Mouse (Mus musculus): ENCODE results near the gene Cdkn2aip. TPM values are rescaled to one million over a fixed set of nuclear protein-coding genes. Genes with fewer than 3 reads are reported as not detected.
A peak's percentile ranks its signal among the peaks of the same experiment; 100 is the strongest.

Gene Cdkn2aip
- 45.7 and 46.3 TPM in 2 replicates for polyA plus RNA-seq (2014; fragmentation: Nextera tagmentation; extraction: Ambion mirVana)

DNA sequence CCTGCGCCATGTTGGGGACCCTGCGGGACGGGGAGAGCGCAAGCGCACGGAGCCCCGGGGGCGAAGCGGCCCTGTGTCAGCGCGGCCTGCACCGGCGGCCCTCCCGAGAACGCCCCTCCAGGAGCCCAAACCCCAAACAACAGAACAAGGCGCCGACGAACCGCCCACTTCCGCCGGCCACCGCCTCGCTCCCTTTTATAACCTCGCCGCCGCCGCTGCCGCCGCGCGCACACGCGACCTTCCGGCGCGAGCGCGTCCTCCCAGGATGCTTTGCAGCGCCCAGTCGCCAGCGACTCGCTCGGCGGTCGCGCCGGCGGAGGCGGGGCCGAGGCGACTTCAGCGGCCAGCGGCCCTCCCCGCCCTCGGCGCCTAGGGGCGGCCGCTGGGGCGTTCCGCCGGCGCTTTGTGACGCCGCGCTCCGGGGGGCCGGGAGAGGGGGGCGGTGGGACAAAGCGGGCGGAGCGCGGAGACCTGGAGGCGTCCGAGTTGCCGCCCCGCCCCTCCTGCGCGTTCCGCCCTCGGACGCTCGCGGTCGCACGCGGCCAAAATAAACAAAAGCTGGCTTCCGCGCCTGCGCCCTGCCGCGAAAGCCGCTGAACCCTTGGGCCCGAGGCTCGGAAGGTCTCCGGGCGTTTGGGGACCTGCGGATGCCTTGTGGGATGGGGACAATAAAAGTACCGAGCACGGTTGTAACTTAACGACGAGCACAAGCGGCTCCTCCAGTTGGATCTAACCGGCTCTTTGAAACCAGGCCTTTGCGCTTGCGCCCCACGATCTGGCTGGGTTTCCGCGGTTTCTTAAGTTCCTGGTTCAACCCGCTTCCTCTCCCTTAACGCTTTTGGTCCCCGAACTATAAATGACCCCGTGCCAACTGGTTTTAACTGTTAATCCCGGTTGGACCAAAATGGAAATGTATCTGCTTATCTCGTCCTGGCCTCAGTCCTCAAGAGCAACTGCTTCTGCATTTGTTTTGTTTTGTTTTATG is at the start of gene Cdkn2aip:
TSS of gene Cdkn2aip (minus strand) at position 172 of the 985 bp plus-strand sequence.
- Histone ChIP-seq H3K4me3 (ENCODE audit: low read depth, low read length) (peak within 1 kb of the TSS; percentile 96), H3K9ac (ENCODE audit: low read length) (peak within 1 kb of the TSS; percentile 91), H3K4me2 (ENCODE audit: low read depth, low read length, severe bottlenecking) (peak within 1 kb of the TSS; percentile 68), H3K27me3 (ENCODE audit: control insufficient read depth, insufficient read depth, low read length) (no peaks in the 10 kb centered on the region), H3K9me3 (ENCODE audit: control insufficient read depth, low read length) (no peaks in the 10 kb centered on the region), H3K27ac (ENCODE audit: low read depth, low read length) (peak within 1 kb of the TSS; percentile 95), H3K4me1 (replicated peaks; ENCODE audit: control insufficient read depth, insufficient read depth, low read length) (0 out of 2 replicates have a peak, but pooled peaks cover 2% of the 10 kb centered on the region), H3K36me3 (ENCODE audit: control insufficient read depth, insufficient read depth, low read length) (peaks cover 5% of the 10 kb centered on the region; the same call in 1 of the 2 replicates)
- DNase-seq (ENCODE audit: low spot score): peak; percentile 98
- ATAC-seq (replicated peaks; ENCODE audit: low FRiP score): peak; percentile 91
- WGBS: under 1% methylated on average over 79 of the region's 114 CpGs

DNA sequence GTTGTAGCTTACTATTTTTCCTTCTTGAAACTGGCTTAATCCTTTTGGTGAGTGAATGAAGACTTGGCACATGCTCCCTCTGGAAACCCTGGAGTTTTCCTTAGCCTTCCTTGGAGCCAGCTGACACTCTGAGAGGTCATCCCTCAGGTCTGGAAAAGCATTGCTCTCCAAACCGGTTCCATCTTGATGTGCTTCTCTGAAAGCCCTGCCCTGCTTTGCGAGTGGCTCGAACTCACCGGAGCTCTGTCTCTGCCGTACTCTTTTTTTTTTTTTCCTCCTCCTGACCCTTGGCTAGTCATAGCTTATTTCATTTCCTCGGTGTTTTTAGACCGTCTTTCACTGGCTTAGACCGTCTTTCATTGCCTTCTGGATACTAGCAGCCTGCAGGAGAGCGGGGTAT is 49.5 kb upstream of the Cdkn2aip start:
- no peaks in the 10 kb centered on the region for H3K4me1 ChIP-seq (replicated peaks; ENCODE audit: control insufficient read depth, insufficient read depth, low read length)
- H3K4me3 ChIP-seq (ENCODE audit: low read depth, low read length): no peak overlapping the region
- WGBS: 65% methylated on average over 9 of the region's 9 CpGs
- no peaks in the 10 kb centered on the region for H3K9me3 ChIP-seq (ENCODE audit: control insufficient read depth, low read length)
- no peak overlapping the region for H3K9ac ChIP-seq (ENCODE audit: low read length)
- no peak overlapping the region for H3K4me2 ChIP-seq (ENCODE audit: low read depth, low read length, severe bottlenecking)
- H3K27me3 ChIP-seq (ENCODE audit: control insufficient read depth, insufficient read depth, low read length): no peaks in the 10 kb centered on the region
- no peak for DNase-seq (ENCODE audit: low spot score)
- ATAC-seq (replicated peaks; ENCODE audit: low FRiP score): no peak
- H3K36me3 ChIP-seq (ENCODE audit: control insufficient read depth, insufficient read depth, low read length): no peaks in the 10 kb centered on the region
- H3K27ac ChIP-seq (ENCODE audit: low read depth, low read length): no peak overlapping the region

DNA sequence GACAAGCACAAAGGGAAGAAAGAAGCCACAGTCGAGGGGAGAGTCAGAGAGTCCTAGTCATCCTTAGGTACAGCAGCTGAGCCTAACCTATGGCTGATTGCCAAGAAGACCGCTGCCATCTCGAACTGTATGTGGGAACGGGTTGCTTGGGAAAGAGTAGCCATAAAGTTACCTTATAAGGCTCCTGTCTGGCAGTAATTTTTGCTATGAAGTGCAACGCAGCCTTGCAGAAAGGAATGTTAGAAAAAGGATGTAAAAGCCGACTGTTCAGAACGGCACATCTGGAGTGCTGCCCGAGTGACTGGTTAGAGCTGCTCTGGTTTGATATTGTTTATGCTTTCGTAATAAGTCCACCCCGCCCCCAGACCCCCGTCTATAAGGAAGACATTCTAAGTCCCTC is 47.0 kb upstream of the Cdkn2aip start:
- 73% methylated on average over 11 of the region's 11 CpGs for WGBS

DNA sequence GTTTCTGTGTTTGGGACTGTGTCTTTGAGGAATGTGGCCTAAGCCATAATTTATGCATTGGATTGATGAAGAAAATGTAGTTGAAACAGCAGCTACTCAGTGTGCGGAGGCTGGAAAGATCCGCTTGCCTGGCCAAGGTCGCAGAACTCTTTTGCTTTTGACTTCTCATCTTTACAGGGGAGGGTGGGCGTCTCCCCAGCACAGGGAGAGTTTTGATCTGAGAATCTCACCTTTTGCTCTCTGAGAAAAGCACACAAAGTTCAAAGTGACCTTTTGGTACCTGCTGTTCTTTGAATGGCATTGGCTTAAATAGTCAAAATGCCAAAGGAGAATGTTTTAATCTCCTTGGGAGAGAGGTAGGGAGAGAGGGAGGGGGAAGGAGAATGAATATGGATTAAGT is 46.5 kb upstream of the Cdkn2aip start:
- no peak overlapping the region for H3K4me2 ChIP-seq (ENCODE audit: low read depth, low read length, severe bottlenecking)
- no peak overlapping the region for H3K27ac ChIP-seq (ENCODE audit: low read depth, low read length)
- no peaks in the 10 kb centered on the region for H3K4me1 ChIP-seq (replicated peaks; ENCODE audit: control insufficient read depth, insufficient read depth, low read length)
- H3K9me3 ChIP-seq (ENCODE audit: control insufficient read depth, low read length): no peaks in the 10 kb centered on the region
- H3K9ac ChIP-seq (ENCODE audit: low read length): no peak overlapping the region
- DNase-seq (ENCODE audit: low spot score) (no peak), ATAC-seq (replicated peaks; ENCODE audit: low FRiP score) (no peak)
- H3K27me3 ChIP-seq (ENCODE audit: control insufficient read depth, insufficient read depth, low read length): no peaks in the 10 kb centered on the region
- no peaks in the 10 kb centered on the region for H3K36me3 ChIP-seq (ENCODE audit: control insufficient read depth, insufficient read depth, low read length)
- H3K4me3 ChIP-seq (ENCODE audit: low read depth, low read length): no peak overlapping the region
- 52% methylated on average over 4 of the region's 4 CpGs for WGBS

More for the DNA sequence above, 47.0 kb upstream of the Cdkn2aip start:
- DNase-seq (ENCODE audit: low spot score) (no peak), ATAC-seq (replicated peaks; ENCODE audit: low FRiP score) (no peak)
- Histone ChIP-seq H3K4me1 (replicated peaks; ENCODE audit: control insufficient read depth, insufficient read depth, low read length) (no peaks in the 10 kb centered on the region), H3K9ac (ENCODE audit: low read length) (no peak overlapping the region), H3K27ac (ENCODE audit: low read depth, low read length) (no peak overlapping the region), H3K27me3 (ENCODE audit: control insufficient read depth, insufficient read depth, low read length) (no peaks in the 10 kb centered on the region), H3K4me2 (ENCODE audit: low read depth, low read length, severe bottlenecking) (no peak overlapping the region), H3K9me3 (ENCODE audit: control insufficient read depth, low read length) (no peaks in the 10 kb centered on the region), H3K4me3 (ENCODE audit: low read depth, low read length) (no peak overlapping the region), H3K36me3 (ENCODE audit: control insufficient read depth, insufficient read depth, low read length) (no peaks in the 10 kb centered on the region)

DNA sequence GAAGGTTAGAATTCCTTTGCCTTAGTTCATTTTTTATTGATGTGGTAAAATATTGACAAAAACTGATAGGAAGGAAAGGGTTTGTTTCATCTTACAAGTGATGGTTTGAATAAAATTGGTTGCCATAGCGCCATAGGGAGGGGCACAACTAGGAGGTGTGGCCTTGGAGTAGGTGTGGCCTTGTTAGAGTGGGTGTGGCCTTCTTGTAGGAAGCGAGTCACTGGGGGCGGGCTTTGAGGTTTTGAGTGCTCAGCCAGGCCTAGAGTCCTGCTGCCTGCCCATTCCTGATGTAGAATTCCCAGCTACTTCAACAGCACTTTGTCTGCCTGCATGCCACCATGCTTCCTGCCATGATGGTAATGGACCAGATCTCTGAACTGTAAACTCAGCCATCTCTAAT is 39.4 kb upstream of the Cdkn2aip start:
- no peak overlapping the region for H3K4me2 ChIP-seq (ENCODE audit: low read depth, low read length, severe bottlenecking)
- H3K27me3 ChIP-seq (ENCODE audit: control insufficient read depth, insufficient read depth, low read length): no peaks in the 10 kb centered on the region
- no peak overlapping the region for H3K27ac ChIP-seq (ENCODE audit: low read depth, low read length)
- no peaks in the 10 kb centered on the region for H3K9me3 ChIP-seq (ENCODE audit: control insufficient read depth, low read length)
- 91% methylated on average over 3 of the region's 3 CpGs for WGBS
- H3K36me3 ChIP-seq (ENCODE audit: control insufficient read depth, insufficient read depth, low read length): no peaks in the 10 kb centered on the region
- no peak overlapping the region for H3K4me3 ChIP-seq (ENCODE audit: low read depth, low read length)
- H3K4me1 ChIP-seq (replicated peaks; ENCODE audit: control insufficient read depth, insufficient read depth, low read length): no peaks in the 10 kb centered on the region
- no peak overlapping the region for H3K9ac ChIP-seq (ENCODE audit: low read length)
- DNase-seq (ENCODE audit: low spot score) (no peak), ATAC-seq (replicated peaks; ENCODE audit: low FRiP score) (no peak)

DNA sequence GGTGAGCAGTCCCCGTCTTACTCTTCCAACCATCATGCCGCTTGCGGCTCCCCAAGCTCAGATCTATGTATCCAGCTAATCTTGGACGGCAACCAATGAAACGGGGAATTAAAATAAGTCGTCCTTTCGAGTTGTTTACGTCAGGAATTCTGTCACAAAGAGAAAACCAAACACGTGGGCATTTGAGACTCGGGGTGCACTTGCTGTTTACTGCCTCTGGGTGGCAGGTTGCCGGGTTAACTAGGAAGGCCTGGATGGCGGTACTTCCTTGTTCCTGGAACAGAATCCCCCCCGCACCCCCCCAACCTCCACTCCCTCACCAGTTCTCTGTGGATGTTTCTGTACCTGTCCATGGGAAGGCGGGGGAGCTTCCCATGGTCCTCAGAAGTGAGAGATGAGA is 36.4 kb upstream of the Cdkn2aip start:
- WGBS: 51% methylated on average over 14 of the region's 14 CpGs
- no peak for DNase-seq (ENCODE audit: low spot score)

DNA sequence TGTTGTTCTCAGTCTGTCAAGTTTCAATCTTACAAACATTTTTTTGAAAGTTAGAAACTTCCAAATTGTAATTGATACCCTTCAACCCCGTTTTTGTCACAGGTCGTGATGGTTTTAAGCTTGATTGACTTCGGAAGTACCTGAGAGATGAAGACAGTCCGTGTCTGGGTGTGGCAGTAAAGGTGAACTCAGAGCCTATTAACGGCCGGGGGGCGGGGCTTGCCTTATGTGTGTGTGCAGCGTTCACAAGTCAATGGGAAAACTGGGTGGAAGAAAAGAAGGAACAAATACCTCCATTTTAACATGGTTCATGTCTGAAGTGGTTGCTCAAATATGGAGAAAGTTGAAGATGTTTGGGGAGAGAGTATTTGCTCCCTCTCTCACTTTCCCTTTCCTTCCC is 35.8 kb upstream of the Cdkn2aip start:
- Histone ChIP-seq H3K4me2 (ENCODE audit: low read depth, low read length, severe bottlenecking) (no peak overlapping the region), H3K4me3 (ENCODE audit: low read depth, low read length) (no peak overlapping the region), H3K9ac (ENCODE audit: low read length) (no peak overlapping the region), H3K36me3 (ENCODE audit: control insufficient read depth, insufficient read depth, low read length) (no peaks in the 10 kb centered on the region), H3K27ac (ENCODE audit: low read depth, low read length) (no peak overlapping the region), H3K27me3 (ENCODE audit: control insufficient read depth, insufficient read depth, low read length) (no peaks in the 10 kb centered on the region), H3K9me3 (ENCODE audit: control insufficient read depth, low read length) (no peaks in the 10 kb centered on the region), H3K4me1 (replicated peaks; ENCODE audit: control insufficient read depth, insufficient read depth, low read length) (no peaks in the 10 kb centered on the region)
- no peak for ATAC-seq (replicated peaks; ENCODE audit: low FRiP score)
- DNase-seq (ENCODE audit: low spot score): no peak
- 77% methylated on average over 8 of the region's 8 CpGs for WGBS

More for the DNA sequence above, 36.4 kb upstream of the Cdkn2aip start:
- no peak overlapping the region for H3K9ac ChIP-seq (ENCODE audit: low read length)
- H3K4me3 ChIP-seq (ENCODE audit: low read depth, low read length): no peak overlapping the region
- no peak overlapping the region for H3K4me2 ChIP-seq (ENCODE audit: low read depth, low read length, severe bottlenecking)
- H3K4me1 ChIP-seq (replicated peaks; ENCODE audit: control insufficient read depth, insufficient read depth, low read length): no peaks in the 10 kb centered on the region
- no peaks in the 10 kb centered on the region for H3K9me3 ChIP-seq (ENCODE audit: control insufficient read depth, low read length)
- no peak for ATAC-seq (replicated peaks; ENCODE audit: low FRiP score)
- no peaks in the 10 kb centered on the region for H3K36me3 ChIP-seq (ENCODE audit: control insufficient read depth, insufficient read depth, low read length)
- no peaks in the 10 kb centered on the region for H3K27me3 ChIP-seq (ENCODE audit: control insufficient read depth, insufficient read depth, low read length)
- H3K27ac ChIP-seq (ENCODE audit: low read depth, low read length): no peak overlapping the region

DNA sequence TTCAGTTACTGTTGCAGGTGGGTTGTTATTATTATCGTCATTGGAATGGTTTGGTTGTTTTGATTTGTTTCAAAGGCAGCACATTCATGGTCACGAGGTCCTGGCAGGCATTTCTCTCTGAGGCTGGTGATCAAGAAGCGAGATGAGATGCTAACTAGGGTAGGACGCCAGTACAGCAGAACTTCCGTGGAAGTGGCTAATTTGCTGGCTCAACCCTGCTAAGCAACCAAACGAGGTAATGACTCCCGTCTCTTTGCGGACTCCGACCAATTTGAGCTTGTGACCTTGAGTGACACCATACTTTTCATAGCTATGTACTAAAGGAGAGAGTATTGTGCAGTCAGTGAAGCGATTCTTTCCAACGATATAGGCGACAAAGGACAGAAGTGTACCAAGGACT is 32.6 kb upstream of the Cdkn2aip start:
- no peak overlapping the region for H3K27ac ChIP-seq (ENCODE audit: low read depth, low read length)
- WGBS: 62% methylated on average over 12 of the region's 12 CpGs
- H3K4me2 ChIP-seq (ENCODE audit: low read depth, low read length, severe bottlenecking): no peak overlapping the region
- H3K4me3 ChIP-seq (ENCODE audit: low read depth, low read length): no peak overlapping the region
- H3K4me1 ChIP-seq (replicated peaks; ENCODE audit: control insufficient read depth, insufficient read depth, low read length): no peaks in the 10 kb centered on the region
- no peaks in the 10 kb centered on the region for H3K36me3 ChIP-seq (ENCODE audit: control insufficient read depth, insufficient read depth, low read length)
- no peak overlapping the region for H3K9ac ChIP-seq (ENCODE audit: low read length)
- no peak for ATAC-seq (replicated peaks; ENCODE audit: low FRiP score)
- no peak for DNase-seq (ENCODE audit: low spot score)
- H3K27me3 ChIP-seq (ENCODE audit: control insufficient read depth, insufficient read depth, low read length): no peaks in the 10 kb centered on the region
- no peaks in the 10 kb centered on the region for H3K9me3 ChIP-seq (ENCODE audit: control insufficient read depth, low read length)

Data from forebrain, embryonic 11.5 days (tissue).